Comparison of ENCODE assay signal across 10 mouse cellular contexts in genomic region chr1:47278321-47279020, GRCm38 (mm10).
A peak's percentile ranks its signal among the peaks of the same experiment; 100 is the strongest.
DNase-seq lines count a peak whose midpoint lies in the region; ATAC-seq and TF ChIP-seq lines count a peak whose summit lies in the region.
"Had no signal": no experiment of that assay in that cellular context is flagged by ENCODE, and none has a peak within 500 bp of the region (broad histone marks: within the 10 kb centered on the region; RNA-seq: fewer than 3 reads in every experiment).

No protein-coding gene starts in this region.

- 43% methylated on average over 5 of the region's 5 CpGs for WGBS in hindbrain, embryonic 13.5 days
- 36% methylated on average over 5 of the region's 5 CpGs for WGBS in neural tube, embryonic 15.5 days

- H3K4me1 ChIP-seq in hindbrain, embryonic 13.5 days (replicated peaks), result peaks cover 15% of the 10 kb centered on the region
- H3K4me1 ChIP-seq in neural tube, embryonic 15.5 days, result peaks cover 9% of the 10 kb centered on the region
- H3K4me1 ChIP-seq: megakaryocyte, embryonic 14.5 days had no signal

- DNase-seq in left cerebral cortex, adult 2 months (ENCODE audit: extremely low spot score in 1 of 2, low spot score in 2 of 2), result no peak
- no peak for DNase-seq in left cerebral cortex, postnatal 10 days (ENCODE audit: extremely low spot score in 1 of 2, low spot score in 2 of 2)
- peak; percentile 25 for DNase-seq in fibroblast of lung, adult 2 months (ENCODE audit: low read depth)
- DNase-seq in adrenal gland, adult (ENCODE audit: inconsistent age in 2 of 2, low spot score in 1 of 2), result no peak
- no peak for DNase-seq in ovary, adult 18-20 months (ENCODE audit: low spot score)
- DNase-seq: kidney, adult 18-20 months had no signal

- peak overlapping the region; percentile 13; the same call in 1 of the 2 replicates for H3K27ac ChIP-seq in left cerebral cortex, adult 2 months
- H3K27ac ChIP-seq in hindbrain, embryonic 13.5 days, result peak overlapping the region; percentile 76
- peak overlapping the region; percentile 72 for H3K27ac ChIP-seq in neural tube, embryonic 15.5 days (replicated peaks)

- H3K36me3 ChIP-seq in hindbrain, embryonic 13.5 days, result no peaks in the 10 kb centered on the region
- H3K36me3 ChIP-seq in neural tube, embryonic 15.5 days, result no peaks in the 10 kb centered on the region

- no peak overlapping the region for H3K4me2 ChIP-seq in hindbrain, embryonic 13.5 days
- H3K4me2 ChIP-seq in neural tube, embryonic 15.5 days, result peak overlapping the region; percentile 26; the same call in 1 of the 2 replicates
- H3K4me2 ChIP-seq: liver, embryonic 11.5 days had no signal

- no peak for TF ChIP-seq CTCF in left cerebral cortex, adult 2 months (IDR thresholded peaks at IDR 0.05)

- ATAC-seq in hindbrain, embryonic 13.5 days (ENCODE audit: low FRiP score), result peak; percentile 86
- ATAC-seq in neural tube, embryonic 15.5 days (ENCODE audit: low FRiP score), result peak; percentile 60; the same call in 1 of the 2 replicates

- H3K9ac ChIP-seq in hindbrain, embryonic 13.5 days, result no peak overlapping the region
- H3K9ac ChIP-seq in neural tube, embryonic 15.5 days (replicated peaks), result no peak overlapping the region

- no peaks in the 10 kb centered on the region for H3K9me3 ChIP-seq in hindbrain, embryonic 13.5 days
- H3K9me3 ChIP-seq in neural tube, embryonic 15.5 days (replicated peaks), result no peaks in the 10 kb centered on the region

- intact Hi-C loops in left cerebral cortex, adult 2 months (cut with DNase I), result no loop called here
- intact Hi-C loops in left cerebral cortex, postnatal 10 days (cut with DNase I), result no loop called here

- H3K4me3 ChIP-seq in left cerebral cortex, adult 2 months, result no peak overlapping the region
- H3K4me3 ChIP-seq in hindbrain, embryonic 13.5 days, result no peak overlapping the region
- no peak overlapping the region for H3K4me3 ChIP-seq in neural tube, embryonic 15.5 days (replicated peaks)
- H3K4me3 ChIP-seq: megakaryocyte, embryonic 14.5 days had no signal

- H3K27me3 ChIP-seq in hindbrain, embryonic 13.5 days, result no peaks in the 10 kb centered on the region
- H3K27me3 ChIP-seq in neural tube, embryonic 15.5 days (replicated peaks), result no peaks in the 10 kb centered on the region
- H3K27me3 ChIP-seq: megakaryocyte, embryonic 14.5 days had no signal

Comparison
In these comparisons a context has a peak if more than half of its experiments do, and no peak if none do; other contexts are left out.
1. H3K27ac ChIP-seq: peak in every context shown above with its lines; median percentile 76 in hindbrain, embryonic 13.5 days; 72 in neural tube, embryonic 15.5 days; 13 in left cerebral cortex, adult 2 months.